Mouse (Mus musculus): ENCODE data around the gene Rho.

Rho gene

DNA sequence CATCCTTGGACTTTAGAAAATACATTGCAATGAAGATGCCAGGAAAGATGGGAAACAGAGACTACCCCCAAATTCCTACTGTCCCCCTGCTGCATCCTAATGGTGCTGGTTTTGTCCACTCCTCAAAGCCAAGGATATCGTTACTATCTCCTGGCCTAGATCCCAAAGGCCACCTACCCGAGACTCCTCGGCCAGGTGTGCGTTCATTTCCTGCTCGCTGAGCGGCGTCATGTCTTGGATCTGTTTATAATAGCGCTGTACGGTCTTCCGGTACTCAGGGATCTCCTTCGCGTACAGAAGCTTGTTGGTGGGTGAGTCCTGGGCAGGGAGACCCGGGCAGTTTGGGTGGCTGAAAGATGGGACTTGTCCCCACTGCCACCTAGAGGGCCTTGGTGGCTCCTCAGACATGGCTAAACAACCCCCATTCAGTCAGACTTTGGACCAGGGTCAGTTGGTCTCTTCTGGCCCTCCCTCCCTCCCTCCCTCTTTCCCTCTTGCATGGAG, 24.9 kb downstream of the Rho start:
- no peak for DNase-seq (ENCODE audit: low spot score in 2 of 2)

GRCm38 (mm10) chr6:115956922-115957601, 25.5 kb downstream of the Rho start:
- DNase-seq (ENCODE audit: low spot score in 2 of 2): no peak

GRCm38 (mm10) chr6:115957681-115958080, 26.1 kb downstream of the Rho start:
- no peak for DNase-seq (ENCODE audit: low spot score in 2 of 2)

DNA sequence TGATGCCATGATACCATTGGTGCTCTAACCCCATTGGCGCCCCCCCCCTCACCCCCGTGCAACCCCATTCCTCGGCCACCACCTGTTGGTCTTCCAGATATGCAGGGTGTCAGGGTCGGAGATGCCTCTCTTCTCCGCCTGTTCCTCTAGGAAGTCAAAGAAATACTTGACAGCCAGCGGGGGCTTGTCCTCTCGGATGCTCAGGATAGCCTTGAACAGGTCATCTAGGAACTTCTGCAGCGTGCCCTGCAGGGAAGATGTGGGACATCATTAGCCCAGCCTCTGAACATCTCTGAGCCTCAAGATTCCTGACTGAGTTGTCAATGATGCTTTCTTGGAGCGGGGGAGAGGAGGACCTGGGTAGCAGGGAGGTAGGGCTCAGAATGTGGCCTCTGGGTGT, 26.9 kb downstream of the Rho start:
- no peak for DNase-seq (ENCODE audit: low spot score in 2 of 2)

DNA sequence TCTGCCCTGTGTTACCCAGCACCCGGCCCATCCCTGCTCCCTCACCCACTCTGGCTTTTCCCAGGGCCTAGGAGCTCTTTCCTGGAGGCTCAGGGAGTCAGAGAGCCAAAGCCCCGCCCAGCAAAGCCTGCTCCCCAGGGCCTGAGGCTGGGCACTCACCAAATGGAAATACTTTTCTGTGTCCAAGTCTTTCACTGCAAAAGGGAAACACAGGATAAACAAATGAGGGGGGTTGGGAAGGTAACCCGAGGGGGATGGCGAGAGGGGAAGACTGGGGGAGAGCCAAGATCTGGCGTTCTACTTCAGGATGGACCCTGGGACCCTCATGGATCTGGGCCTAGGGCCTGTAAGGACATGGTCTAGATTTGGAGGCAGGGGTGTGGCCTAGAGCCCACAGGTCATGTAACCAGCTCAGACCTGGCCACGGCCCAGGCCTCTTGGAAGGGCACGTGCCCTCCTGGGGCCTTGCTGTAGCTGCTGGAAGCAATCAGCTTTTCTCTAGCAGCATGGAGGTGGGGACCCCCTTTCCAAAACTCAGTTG, 27.7 kb downstream of the Rho start:
- DNase-seq (ENCODE audit: low spot score in 2 of 2): no peak

- DNase-seq (ENCODE audit: low spot score in 2 of 2): no peak
These were observed 28.8 kb downstream of the Rho start for GRCm38 (mm10) chr6:115960322-115960721.

GRCm38 (mm10) chr6:115961743-115962142, 30.2 kb downstream of the Rho start:
- DNase-seq (ENCODE audit: low spot score in 2 of 2): no peak

DNA sequence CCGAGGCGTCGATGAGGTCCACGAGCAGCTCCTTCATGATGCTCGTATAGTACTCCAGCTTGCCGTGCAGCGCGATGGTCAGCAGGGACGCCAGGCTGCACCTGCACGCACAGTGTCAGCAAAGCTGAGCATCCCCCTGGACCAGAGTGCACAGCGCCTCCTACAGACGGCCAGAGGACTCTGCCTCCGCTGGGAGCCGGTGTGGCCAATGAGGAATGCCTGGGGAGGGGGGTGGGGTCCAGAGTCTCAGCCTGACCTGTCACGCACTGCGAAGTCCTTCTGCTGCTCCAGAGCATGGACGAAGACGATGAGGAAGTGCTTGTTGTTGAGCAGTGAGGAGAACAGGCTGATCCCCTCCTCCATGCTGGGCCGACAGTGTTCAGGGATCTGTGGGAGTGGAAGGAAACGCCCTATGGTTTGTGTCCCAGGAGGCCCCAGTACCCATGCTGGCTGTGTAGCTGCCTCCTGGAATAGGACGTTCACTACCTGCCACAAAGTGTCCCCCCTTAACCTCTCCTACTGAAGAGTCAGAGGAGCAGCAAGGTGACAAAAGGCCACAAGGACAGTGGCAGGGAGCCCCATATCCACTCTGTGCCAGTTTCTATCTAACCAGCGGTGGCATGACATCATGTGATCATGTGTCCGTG, 31.0 kb downstream of the Rho start:
- DNase-seq (ENCODE audit: low spot score in 2 of 2): no peak

DNA sequence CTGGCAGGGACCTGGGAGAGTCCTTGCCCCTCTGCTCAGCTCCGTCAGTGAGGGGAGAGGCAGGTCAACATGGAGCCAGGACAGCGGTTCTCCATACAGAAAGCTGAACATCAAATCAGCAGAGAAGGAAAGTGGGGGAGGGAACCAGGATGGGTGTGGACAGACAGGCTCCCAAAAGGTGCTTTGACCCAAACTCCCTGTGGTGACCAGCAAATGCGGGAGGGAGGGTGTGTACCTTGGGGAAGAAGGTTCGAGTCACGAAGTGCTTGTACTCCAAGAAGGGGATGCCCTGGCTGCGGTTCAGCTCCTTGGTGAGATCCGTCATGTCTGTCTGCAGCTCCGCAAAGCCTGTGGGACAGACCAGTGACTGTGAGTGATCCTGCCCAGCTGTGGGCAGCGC, 32.1 kb downstream of the Rho start:
- no peak for DNase-seq (ENCODE audit: low spot score in 2 of 2)

DNA sequence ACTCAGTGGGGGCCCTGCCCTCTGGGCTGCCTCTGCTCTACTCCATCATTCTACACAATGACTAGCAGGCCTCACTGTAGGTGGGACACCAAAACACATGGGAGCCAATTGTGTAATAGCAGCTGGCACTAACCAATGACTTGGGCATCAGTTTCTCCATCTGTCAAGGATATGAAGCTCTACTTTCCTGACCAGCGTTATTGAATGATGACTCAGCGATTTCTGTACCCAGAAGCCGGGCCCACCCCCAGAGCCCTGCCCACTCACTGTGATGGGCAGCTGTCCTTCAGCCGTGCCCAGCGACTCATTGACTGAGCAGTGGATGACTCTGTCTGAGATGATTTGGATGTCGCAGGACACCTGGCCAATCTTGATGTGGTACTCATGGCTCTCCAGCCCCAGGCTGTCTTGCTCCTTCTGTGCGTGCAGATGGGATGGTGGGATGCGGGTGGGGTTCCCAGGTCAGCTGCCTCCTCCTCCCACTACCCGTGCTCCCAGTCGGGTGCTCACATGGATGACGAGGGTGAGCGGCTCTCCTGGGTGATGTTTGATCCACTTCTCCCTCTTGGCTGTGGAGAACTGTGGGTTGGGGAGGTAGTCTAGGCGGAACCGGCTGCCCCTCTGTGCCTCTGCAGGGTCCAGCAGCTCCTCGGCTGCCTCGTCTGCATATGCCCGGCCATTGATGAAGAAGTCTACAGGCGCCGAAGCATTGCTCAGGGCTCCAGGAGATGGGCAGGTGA, 34.8 kb downstream of the Rho start:
- no peak for DNase-seq (ENCODE audit: low spot score in 2 of 2)

GRCm38 (mm10) chr6:115967291-115967880, 35.8 kb downstream of the Rho start:
- DNase-seq (ENCODE audit: low spot score in 2 of 2): no peak

- no peak for DNase-seq (ENCODE audit: low spot score in 2 of 2)
These were observed 36.5 kb downstream of the Rho start for GRCm38 (mm10) chr6:115968086-115968485.

DNA sequence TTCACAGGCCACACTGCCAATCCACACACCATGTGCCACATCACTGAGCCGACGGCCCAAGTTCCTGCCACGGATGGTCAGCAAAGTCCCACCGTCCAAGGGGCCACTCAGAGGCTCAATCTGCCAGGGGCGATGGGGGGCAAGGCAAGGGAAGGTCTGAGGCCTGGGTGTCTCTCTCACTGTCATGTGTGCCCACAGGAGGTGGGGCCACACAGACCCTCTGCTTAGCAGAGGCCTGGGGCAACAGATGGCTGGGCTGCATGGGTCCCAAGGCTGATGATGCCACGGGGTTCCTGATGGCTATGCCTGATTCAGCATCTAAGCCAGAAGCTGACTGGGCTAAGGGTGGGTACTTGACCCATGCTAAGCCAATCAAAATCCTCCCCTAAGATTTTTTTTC, 37.2 kb downstream of the Rho start:
- no peak for DNase-seq (ENCODE audit: low spot score in 2 of 2)

DNA sequence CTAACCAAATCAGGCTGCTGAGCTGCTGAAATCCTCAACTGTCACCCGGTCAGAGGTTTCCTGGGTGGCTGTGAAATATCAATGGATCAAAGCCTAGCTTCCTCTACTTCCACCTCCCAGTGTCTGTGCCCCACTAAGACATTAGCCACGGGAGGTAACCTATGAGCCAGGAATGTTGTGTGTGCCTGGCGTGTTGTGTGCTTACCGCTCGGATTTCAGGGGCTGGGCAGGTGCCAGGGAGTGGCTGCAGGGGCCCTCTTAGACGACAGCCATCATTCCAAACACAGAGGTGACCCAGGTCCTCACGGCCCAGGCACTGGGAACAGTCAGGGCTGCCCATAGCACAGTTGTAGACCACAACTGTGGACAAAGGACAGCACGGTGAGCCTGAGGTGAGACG, 37.6 kb downstream of the Rho start:
- DNase-seq (ENCODE audit: low spot score in 2 of 2): no peak

DNA sequence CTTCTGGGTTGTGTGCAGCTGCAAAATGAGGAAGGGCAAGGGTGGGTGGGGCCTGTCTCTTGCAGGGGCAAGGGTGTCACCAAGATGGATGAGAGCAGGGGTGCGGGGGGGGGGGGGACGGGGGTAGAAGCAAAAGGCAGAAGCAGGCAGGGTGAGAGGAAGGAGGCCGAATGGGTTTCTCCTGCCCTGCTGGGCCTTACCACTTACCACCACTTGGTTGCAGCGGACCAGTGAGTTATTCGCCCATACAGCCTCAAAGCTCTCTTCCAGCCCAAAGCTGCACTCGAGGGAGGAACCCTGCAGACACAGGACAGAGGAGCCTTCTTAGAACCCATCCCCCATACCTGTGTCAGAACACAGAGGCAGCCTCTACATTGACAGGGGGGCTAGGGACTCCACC, 38.4 kb downstream of the Rho start:
- DNase-seq (ENCODE audit: low spot score in 2 of 2): no peak

GRCm38 (mm10) chr6:115971273-115972060, 39.9 kb downstream of the Rho start:
- no peak for DNase-seq (ENCODE audit: low spot score in 2 of 2)

DNA sequence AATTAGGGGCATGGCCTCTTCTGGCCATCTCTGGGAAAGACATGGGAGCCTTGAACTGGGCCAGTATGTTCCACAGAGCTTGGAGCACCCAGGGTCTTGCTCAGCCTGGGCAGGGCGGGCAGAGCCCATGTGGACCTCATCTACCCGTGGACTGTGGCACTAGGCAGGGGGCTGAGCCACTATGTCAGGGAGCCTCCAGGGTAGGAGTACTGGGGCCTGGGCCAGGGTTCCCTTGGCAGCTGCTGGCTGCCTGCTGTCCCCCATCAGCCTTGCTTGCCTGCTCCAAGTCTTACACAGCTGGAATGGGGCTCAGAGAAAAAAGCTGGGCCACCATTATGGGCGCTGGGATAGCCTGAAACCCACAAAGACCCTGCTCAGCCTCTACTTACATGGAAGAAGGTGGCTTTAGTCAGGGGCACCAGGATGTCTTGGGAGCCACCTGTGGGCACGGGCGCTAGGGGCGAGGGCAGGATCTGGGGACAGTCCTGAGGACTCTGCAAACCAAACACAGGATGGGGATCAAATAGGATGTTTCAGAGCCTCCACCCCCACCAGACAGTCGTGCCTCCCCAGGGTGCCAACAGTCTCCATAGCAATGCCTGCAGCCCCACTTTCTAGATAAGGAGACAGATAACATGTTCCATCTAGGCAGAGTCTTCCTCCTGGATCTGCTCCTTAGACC, 40.7 kb downstream of the Rho start:
- no peak for DNase-seq (ENCODE audit: low spot score in 2 of 2)

DNA sequence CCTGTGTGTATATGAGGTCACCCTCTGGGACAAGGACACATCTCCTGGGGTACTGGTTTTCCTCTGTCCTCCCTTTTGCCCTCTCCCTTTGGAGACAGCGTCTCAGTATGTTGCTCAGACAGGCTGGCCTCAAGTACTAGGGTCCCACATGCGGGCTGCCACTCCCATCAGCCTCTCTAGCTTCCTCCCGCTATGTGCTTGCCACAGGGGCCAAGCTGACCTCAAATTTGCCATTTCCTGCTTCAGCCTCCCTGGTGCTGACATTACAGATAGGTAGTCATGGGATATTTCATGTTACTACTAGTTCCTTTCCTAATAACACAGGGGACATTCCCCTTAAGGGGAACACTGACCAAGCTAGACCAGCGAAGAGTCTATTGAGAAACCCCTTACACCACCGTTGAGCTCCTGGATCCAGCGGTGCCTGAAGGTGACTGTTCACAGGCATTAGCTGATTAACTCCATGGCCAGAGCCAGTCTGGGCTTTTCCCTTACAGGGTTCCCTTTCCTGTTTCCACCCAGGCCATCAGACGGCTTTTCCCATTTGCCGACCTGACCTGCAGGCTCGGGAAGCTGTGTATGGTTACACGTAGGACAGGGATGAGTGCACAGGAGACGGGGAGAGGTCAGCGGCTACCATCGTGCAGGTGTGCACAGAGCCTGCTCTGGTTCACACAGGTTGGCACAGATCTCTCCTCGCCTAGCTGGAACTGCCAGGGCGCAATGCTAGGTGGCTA, 41.8 kb downstream of the Rho start:
- DNase-seq (ENCODE audit: low spot score in 2 of 2): no peak

GRCm38 (mm10) chr6:115973881-115974662, 42.5 kb downstream of the Rho start:
- no peak for DNase-seq (ENCODE audit: low spot score in 2 of 2)
